In the genomic region with DNA sequence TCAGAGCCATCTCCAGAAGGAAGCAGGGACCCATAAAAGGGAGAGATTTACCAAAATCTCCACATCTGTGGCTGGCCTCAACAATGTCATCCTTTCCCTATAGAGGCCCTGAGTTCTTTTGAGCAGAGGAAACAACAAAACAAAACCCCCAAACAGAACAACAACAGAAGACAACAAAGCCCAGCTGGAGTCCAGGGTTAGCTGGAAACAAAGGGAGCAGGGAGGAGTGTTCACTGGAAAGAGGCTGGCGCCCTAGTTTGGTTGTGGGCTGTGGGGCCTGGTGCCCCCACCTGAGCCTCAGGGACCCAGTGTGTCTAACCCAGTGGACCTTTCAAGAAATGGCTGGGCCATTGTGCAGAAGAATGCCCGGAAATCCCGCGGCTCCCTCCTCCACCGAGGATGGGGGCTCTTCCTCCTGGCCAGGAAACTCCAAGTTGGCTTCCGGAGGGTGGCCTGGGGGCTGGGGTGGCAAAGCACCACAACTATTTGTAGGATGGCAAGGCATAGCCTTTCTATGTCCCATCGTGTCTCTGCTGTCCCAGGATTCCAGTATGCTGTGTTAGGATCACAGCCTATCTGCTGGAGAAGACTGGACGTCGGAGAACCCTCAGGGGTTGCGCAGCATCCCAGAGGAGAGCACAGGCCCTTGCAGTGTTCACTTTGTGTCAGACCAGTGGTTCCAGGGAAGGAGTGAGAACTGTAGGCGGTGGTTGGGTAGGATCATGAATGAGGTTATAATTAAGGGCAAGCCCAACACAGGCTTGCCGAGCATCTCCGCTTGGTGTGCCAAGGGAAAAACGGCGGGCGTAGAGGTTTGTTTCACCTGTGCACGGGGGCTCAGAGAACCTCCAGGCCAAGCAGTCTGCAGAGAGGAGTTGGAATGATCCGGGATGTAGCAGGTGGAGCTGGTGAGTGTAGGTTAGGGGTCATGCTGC, we compare ENCODE assay signal across 9 mouse cellular contexts. TPM values are rescaled to one million over a fixed set of nuclear protein-coding genes. Genes with fewer than 3 reads are reported as not detected.
A peak's percentile ranks its signal among the peaks of the same experiment; 100 is the strongest.
DNase-seq lines count a peak whose midpoint lies in the region; ATAC-seq and TF ChIP-seq lines count a peak whose summit lies in the region.
"Had no signal": no experiment of that assay in that cellular context is flagged by ENCODE, and none has a peak within 500 bp of the region (broad histone marks: within the 10 kb centered on the region; RNA-seq: fewer than 3 reads in every experiment).

No protein-coding gene starts in this region.

- no peaks in the 10 kb centered on the region for H3K27me3 ChIP-seq in testis, adult 2 months (ENCODE audit: control insufficient read depth, insufficient read depth, low read length)
- H3K27me3 ChIP-seq in hindbrain, embryonic 10.5 days (ENCODE audit: insufficient read depth, poor library complexity, severe bottlenecking): peaks cover 63% of the 10 kb centered on the region
- H3K27me3 ChIP-seq in liver, embryonic 12.5 days (replicated peaks): peaks cover 68% of the 10 kb centered on the region
- H3K27me3 ChIP-seq in neural tube, embryonic 15.5 days (replicated peaks): peaks cover 44% of the 10 kb centered on the region

- H3K27ac ChIP-seq in testis, adult 2 months (ENCODE audit: control insufficient read depth, insufficient read depth, low read depth, low read length): no peak overlapping the region
- H3K27ac ChIP-seq in hindbrain, embryonic 10.5 days: peak overlapping the region; percentile 37; the same call in 1 of the 2 replicates
- no peak overlapping the region for H3K27ac ChIP-seq in liver, embryonic 12.5 days
- H3K27ac ChIP-seq in neural tube, embryonic 15.5 days (replicated peaks): no peak overlapping the region

- TF ChIP-seq CTCF in testis, adult 2 months (IDR thresholded peaks at IDR 0.05; ENCODE audit: control insufficient read depth, insufficient read depth, insufficient replicate concordance, low read depth, low read length): no peak

- H3K9ac ChIP-seq in liver, embryonic 12.5 days: no peak overlapping the region
- H3K9ac ChIP-seq in neural tube, embryonic 15.5 days (replicated peaks): no peak overlapping the region

- 22% methylated on average over 18 of the region's 18 CpGs for WGBS in hindbrain, embryonic 10.5 days
- 25% methylated on average over 18 of the region's 18 CpGs for WGBS in liver, embryonic 12.5 days (ENCODE audit: insufficient replicate concordance)
- 32% methylated on average over 18 of the region's 18 CpGs for WGBS in neural tube, embryonic 15.5 days

- 0 out of 2 replicates have a peak, but pooled peaks have one; percentile 8 for ATAC-seq in liver, embryonic 12.5 days
- ATAC-seq in neural tube, embryonic 15.5 days (ENCODE audit: low FRiP score): no peak
- ATAC-seq: Patski had no signal

- peak overlapping the region; percentile 32 for H3K4me3 ChIP-seq in testis, adult 2 months (ENCODE audit: control insufficient read depth, low read depth, low read length)
- H3K4me3 ChIP-seq in hindbrain, embryonic 10.5 days: peak overlapping the region; percentile 55
- peak overlapping the region; percentile 4; the same call in 1 of the 2 replicates for H3K4me3 ChIP-seq in liver, embryonic 12.5 days
- peak overlapping the region; percentile 46 for H3K4me3 ChIP-seq in neural tube, embryonic 15.5 days (replicated peaks)

- DNase-seq in testis, postnatal 10 days (ENCODE audit: low spot score): no peak
- DNase-seq in hindbrain, embryonic 10.5 days (ENCODE audit: low spot score): peak; percentile 7
- no peak for DNase-seq in cerebellum, adult 11 months
- DNase-seq in layer of hippocampus, postnatal 14 days (ENCODE audit: low spot score in 2 of 2): no peak
- no peak for DNase-seq in cerebellum, adult 9-10 months

- H3K4me2 ChIP-seq in liver, embryonic 12.5 days: peak overlapping the region; percentile 54
- H3K4me2 ChIP-seq in neural tube, embryonic 15.5 days: peak overlapping the region; percentile 76

- H3K36me3 ChIP-seq in testis, adult 2 months (ENCODE audit: control insufficient read depth, insufficient read depth, low read length): no peaks in the 10 kb centered on the region
- peaks cover 12% of the 10 kb centered on the region for H3K36me3 ChIP-seq in hindbrain, embryonic 10.5 days
- H3K36me3 ChIP-seq in liver, embryonic 12.5 days: peaks cover 11% of the 10 kb centered on the region
- H3K36me3 ChIP-seq in neural tube, embryonic 15.5 days: no peaks in the 10 kb centered on the region

- no peaks in the 10 kb centered on the region for H3K9me3 ChIP-seq in hindbrain, embryonic 10.5 days
- H3K9me3 ChIP-seq in liver, embryonic 12.5 days (replicated peaks): no peaks in the 10 kb centered on the region
- H3K9me3 ChIP-seq in neural tube, embryonic 15.5 days (replicated peaks): no peaks in the 10 kb centered on the region

- no peak for TF ChIP-seq POLR2A in testis, adult 2 months (IDR thresholded peaks at IDR 0.05; ENCODE audit: control insufficient read depth, low read depth, low read length)

- H3K4me1 ChIP-seq in testis, adult 2 months (ENCODE audit: control insufficient read depth, insufficient read depth, low read length): peaks cover 20% of the 10 kb centered on the region
- H3K4me1 ChIP-seq in hindbrain, embryonic 10.5 days (replicated peaks): peaks cover 49% of the 10 kb centered on the region
- H3K4me1 ChIP-seq in liver, embryonic 12.5 days: peaks cover 11% of the 10 kb centered on the region; the same call in 1 of the 2 replicates
- H3K4me1 ChIP-seq in neural tube, embryonic 15.5 days: peaks cover 16% of the 10 kb centered on the region

RNA-seq across cellular contexts. Expression of a gene that starts 0.8 kb away (rescaled TPM):
- polyA plus RNA-seq in testis, adult 2 months (2012; rRNA removed): 9.2 and 9.3 TPM in 2 replicates
- 25.5 and 27.3 TPM in 2 replicates for polyA plus RNA-seq in hindbrain, embryonic 10.5 days (2016; fragmentation: Nextera tagmentation; extraction: Ambion mirVana)
- polyA plus RNA-seq in liver, embryonic 12.5 days (2016; fragmentation: Nextera tagmentation; extraction: Ambion mirVana): 10.7 and 11.8 TPM in 2 replicates
- polyA plus RNA-seq in neural tube, embryonic 15.5 days (2015; fragmentation: Nextera tagmentation; extraction: Ambion mirVana): 111 and 121 TPM in 2 replicates
- 10 to 100 TPM; 68.5 to 73.4 TPM for total RNA-seq in layer of hippocampus, postnatal 14 days (2021)
- polyA plus RNA-seq: Patski had no signal

RNA-seq across cellular contexts. Expression of a gene that starts 35.7 kb away (rescaled TPM):
- polyA plus RNA-seq in testis, adult 2 months (2012; rRNA removed): 588 and 668 TPM in 2 replicates
- 100 and 104 TPM in 2 replicates for polyA plus RNA-seq in hindbrain, embryonic 10.5 days (2016; fragmentation: Nextera tagmentation; extraction: Ambion mirVana)
- 53.8 and 57.5 TPM in 2 replicates for polyA plus RNA-seq in liver, embryonic 12.5 days (2016; fragmentation: Nextera tagmentation; extraction: Ambion mirVana)
- 110 and 114 TPM in 2 replicates for polyA plus RNA-seq in neural tube, embryonic 15.5 days (2015; fragmentation: Nextera tagmentation; extraction: Ambion mirVana)
- total RNA-seq in layer of hippocampus, postnatal 14 days (2021): 100 to 1,000 TPM; 102 to 103 TPM

RNA-seq across cellular contexts. Expression of a gene that starts 35.9 kb away (rescaled TPM):
- polyA plus RNA-seq in testis, adult 2 months (2012; rRNA removed): 35.9 and 40.7 TPM in 2 replicates
- 55.1 and 72.7 TPM in 2 replicates for polyA plus RNA-seq in hindbrain, embryonic 10.5 days (2016; fragmentation: Nextera tagmentation; extraction: Ambion mirVana)
- polyA plus RNA-seq in liver, embryonic 12.5 days (2016; fragmentation: Nextera tagmentation; extraction: Ambion mirVana): 54.2 and 55.9 TPM in 2 replicates
- polyA plus RNA-seq in neural tube, embryonic 15.5 days (2015; fragmentation: Nextera tagmentation; extraction: Ambion mirVana): 6.6 and 18.5 TPM in 2 replicates
- total RNA-seq in layer of hippocampus, postnatal 14 days (2021): 1 to 10 TPM; 2.6 to 4.2 TPM

Comparison
In these comparisons a context has a peak if more than half of its experiments do, and no peak if none do; other contexts are left out.
1. H3K4me3 ChIP-seq: peak in every context shown above with its lines; median percentile 55 in hindbrain, embryonic 10.5 days; 46 in neural tube, embryonic 15.5 days; 32 in testis, adult 2 months; 4 in liver, embryonic 12.5 days.